Mouse (Mus musculus) layer of hippocampus, adult 2 months (tissue): ENCODE data around the gene Dio2. TPM values are rescaled to one million over a fixed set of nuclear protein-coding genes. Genes with fewer than 3 reads are reported as not detected.

Experiments used
- DNase-seq, 2 experiments: peaks; one replicate each; pipeline ENCODE4 v3.0.0; 2022; ENCODE audit warnings: low spot score in 2 of 2
- H3K27ac ChIP-seq: fragments of 200-600 bp; 2 replicates; pipeline ENCODE4 v1.8.1; 2022
- H3K4me3 ChIP-seq: fragments of 200-600 bp; 2 replicates; pipeline ENCODE4 v1.8.1; 2022; ENCODE audit warnings: mild to moderate bottlenecking
- CTCF ChIP-seq: fragments of 200-600 bp; conservative IDR thresholded peaks from 2 replicates; pipeline ENCODE4 v1.8.1; 2022; ENCODE audit warnings: antibody characterized with exemption, mild to moderate bottlenecking, moderate library complexity
- long read RNA-seq, 2 experiments: library from polyadenylated mRNA; stranded (forward); transcript quantifications; one replicate each; pipeline ENCODE4 v2.0.0; 2021; ENCODE audit warnings: borderline mapping rate in 2 of 2
- total RNA-seq, 2 experiments: library from RNA; stranded (reverse); gene quantifications; 2 replicates each; pipeline ENCODE4 v1.2.3; 2021

Gene Dio2
- 10 to 100 TPM; 44.7 to 45.7 TPM for total RNA-seq
- long read RNA-seq, experiment 1, full-length matches to known transcripts = 14 of 20 reads
- long read RNA-seq, experiment 1, partial matches to known transcripts = 0 of 20 reads
- long read RNA-seq, experiment 1, other reads (novel, unspliced or antisense) = 6 of 20 reads
- long read RNA-seq, experiment 2, full-length matches to known transcripts = 27 of 43 reads
- long read RNA-seq, experiment 2, partial matches to known transcripts = 0 of 43 reads
- long read RNA-seq, experiment 2, other reads (novel, unspliced or antisense) = 16 of 43 reads

DNA sequence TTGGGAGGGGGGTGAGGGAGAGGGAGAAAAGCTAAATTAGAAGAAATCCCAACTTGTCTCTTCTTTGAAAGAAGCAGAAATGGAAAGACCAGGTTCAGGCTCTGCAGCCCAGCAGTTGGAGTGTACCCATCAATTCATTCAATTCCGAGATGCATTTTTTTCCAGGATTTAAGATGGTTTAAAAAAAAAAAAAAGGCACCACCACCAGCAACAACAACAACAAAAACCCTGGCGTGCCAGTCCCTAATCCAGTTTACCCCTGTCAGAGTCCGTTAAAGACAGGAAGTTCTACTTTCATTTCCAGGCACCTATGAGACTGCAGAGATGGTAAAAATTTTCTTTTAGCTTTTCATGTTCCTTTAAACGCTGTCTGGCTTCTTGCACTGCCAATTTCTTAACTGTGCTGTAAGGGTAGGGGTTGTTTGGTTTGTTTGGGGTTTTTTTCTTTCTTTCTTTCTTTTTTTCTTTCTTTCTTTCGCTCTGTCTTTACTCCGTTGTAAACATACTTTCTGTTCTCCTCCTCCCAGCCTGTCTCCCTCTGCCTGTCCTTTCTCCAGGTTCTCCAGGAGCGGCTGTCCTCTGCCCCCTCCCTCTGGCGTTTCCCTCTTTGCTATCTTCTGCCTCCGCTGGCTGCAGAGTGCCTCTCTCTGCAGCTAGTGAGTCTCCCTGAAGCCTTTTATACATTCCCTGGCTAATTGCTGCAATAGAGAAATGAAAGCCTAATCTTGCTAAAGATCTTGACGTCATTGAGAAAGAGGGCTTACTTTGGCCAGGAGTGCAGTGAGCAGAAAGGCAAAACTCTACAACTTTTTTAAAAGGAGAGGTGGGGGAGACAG, at the start of gene Dio2:
TSS of gene Dio2 (minus strand) at position 51 of the 836 bp plus-strand sequence.
- peak within 1 kb of the TSS; percentile 85 for H3K27ac ChIP-seq
- peak in 1 of 2 experiments; percentile 14 for DNase-seq
- peak within 1 kb of the TSS; percentile 46 for H3K4me3 ChIP-seq
- peak; percentile 17; the same call in 1 of the 2 replicates for TF ChIP-seq CTCF

DNA sequence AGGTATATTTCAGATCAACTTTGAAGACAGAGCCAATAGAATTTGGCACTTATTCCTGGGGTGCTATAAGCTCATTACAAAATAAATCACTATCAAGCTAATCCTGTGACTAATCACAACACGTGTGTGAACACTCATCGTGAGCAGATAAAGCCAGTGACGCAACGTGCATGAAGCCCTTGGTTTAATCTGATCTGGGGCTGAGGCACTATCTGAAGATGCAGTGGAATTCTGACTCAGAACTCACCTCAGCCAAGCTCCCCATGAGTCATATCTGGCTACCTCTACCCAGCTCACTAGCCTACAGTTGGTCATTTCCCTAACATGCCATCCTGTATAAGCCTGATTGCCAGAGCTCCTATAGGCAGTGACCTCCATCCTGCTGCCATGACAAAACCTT, 43.2 kb upstream of the Dio2 start:
- no peak for TF ChIP-seq CTCF
- no peak overlapping the region for H3K27ac ChIP-seq
- DNase-seq = no peak
- H3K4me3 ChIP-seq = no peak overlapping the region

GRCm38 (mm10) chr12:90744752-90745151, 6.5 kb upstream of the Dio2 start:
- Histone ChIP-seq H3K27ac (no peak overlapping the region), H3K4me3 (no peak overlapping the region)
- TF ChIP-seq CTCF = no peak
- no peak for DNase-seq

DNA sequence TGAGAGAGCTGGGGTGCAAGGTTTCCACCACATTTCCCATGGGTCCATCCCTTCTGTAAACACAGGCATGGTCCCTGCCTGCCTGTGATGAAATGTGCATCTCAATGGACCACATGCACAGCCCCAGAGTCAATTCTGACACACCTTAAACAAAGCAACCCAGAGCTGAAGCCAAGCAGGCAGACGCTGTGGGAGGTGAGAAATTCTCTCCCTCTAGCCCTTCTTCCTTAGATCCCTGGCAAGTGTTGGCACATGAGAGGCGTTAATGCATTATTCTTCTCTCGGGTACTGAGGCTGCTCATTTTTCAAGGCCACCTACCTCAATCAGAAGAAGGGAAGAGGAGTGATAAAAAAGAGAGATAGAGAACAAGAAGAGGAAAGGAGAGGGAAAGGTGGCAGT, 5.4 kb upstream of the Dio2 start:
- H3K4me3 ChIP-seq = no peak overlapping the region
- H3K27ac ChIP-seq = no peak overlapping the region
- no peak for DNase-seq
- TF ChIP-seq CTCF = no peak

DNA sequence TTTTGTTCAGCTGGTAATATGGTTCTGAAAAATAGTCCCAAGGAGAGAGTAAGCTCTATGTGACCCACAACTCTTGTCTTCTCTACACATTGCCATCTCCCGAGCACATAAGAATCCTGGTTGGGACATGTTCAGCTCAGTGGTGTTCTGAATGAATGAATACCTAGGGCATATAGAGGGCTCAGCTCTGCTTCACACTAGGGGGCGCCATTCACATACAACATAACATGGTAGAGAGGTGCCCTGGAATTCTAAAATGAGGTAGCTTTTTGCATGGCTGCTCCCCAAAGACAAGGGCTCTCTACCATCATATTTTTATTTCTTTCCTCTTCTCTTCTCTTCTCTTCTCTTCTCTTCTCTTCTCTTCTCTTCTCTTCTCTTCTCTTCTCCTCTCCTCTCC, 2.2 kb upstream of the Dio2 start:
- peak; percentile 87 for TF ChIP-seq CTCF
- DNase-seq = peak; percentile 75 to 84

DNA sequence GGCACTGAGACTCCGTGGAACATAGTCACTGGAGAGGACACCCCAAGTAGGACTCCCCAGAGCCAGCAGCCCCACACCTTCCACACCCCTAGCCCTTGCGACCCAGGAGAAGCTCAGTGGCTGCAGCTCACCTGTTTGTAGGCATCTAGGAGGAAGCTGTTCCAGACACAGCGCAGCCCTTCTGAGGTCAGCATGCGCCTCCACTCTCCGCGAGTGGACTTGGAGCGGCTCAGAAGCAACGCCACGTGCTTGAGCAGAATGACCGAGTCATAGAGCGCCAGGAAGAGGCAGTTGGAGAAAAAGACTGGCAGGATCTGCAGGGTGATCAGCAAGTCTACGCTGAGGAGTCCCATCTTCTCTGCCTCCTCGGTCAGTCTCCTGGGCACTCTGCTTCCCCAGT, 306 bp downstream of the Dio2 start:
- TF ChIP-seq CTCF = no peak
- Histone ChIP-seq H3K27ac (peak overlapping the region; percentile 85), H3K4me3 (peak overlapping the region; percentile 46)
- DNase-seq = peak; percentile 14

More for the DNA sequence above, 2.2 kb upstream of the Dio2 start:
- Histone ChIP-seq H3K4me3 (no peak overlapping the region), H3K27ac (no peak overlapping the region)

GRCm38 (mm10) chr12:90735447-90735846, 2.8 kb downstream of the Dio2 start:
- H3K4me3 ChIP-seq = peak overlapping the region; percentile 46
- TF ChIP-seq CTCF = no peak
- peak overlapping the region; percentile 85 for H3K27ac ChIP-seq
- no peak for DNase-seq

DNA sequence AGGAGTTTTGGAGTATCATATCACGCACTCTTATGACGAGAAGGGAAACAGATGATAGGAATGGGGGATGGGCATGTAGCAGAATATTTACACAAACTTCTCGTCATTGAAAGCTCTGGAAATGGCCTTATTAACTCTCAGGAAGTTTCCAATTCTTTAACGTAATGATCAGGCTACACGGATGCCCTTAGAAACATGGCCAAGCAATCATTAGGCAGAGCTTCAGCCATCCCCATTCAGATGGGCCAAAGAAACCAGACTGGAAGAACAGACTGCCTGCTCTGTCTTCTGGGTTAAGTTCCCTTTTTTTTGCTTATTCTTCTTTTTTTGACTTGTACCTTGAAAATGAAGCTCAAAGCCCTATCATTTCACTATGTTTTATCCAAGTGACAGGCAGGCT, 3.7 kb downstream of the Dio2 start:
- Histone ChIP-seq H3K4me3 (peak overlapping the region; percentile 46), H3K27ac (peak overlapping the region; percentile 85)
- TF ChIP-seq CTCF = no peak
- DNase-seq = no peak

DNA sequence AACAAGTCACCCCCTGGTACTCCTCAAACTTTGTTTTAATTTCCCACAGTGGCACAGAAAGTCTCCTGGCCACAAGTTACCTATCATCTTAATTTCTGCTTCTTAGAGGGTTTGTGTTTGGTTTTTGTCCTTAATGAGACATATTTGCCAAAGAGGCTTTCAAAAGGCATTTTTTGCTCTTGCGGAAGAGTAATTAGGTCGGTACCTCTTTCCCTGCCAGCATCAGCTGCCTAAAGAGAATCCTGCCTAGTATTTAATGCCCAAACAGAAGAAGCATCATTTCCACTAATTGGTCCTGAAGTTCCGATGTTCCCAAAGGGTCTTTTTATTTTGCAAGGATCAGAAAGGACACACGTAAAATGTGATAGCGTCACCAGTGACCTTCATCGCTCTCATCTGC, 4.5 kb downstream of the Dio2 start:
- no peak for TF ChIP-seq CTCF
- peak in 1 of 2 experiments; percentile 11 for DNase-seq
- H3K27ac ChIP-seq = peak overlapping the region; percentile 85
- peak overlapping the region; percentile 46; the same call in 1 of the 2 replicates for H3K4me3 ChIP-seq

DNA sequence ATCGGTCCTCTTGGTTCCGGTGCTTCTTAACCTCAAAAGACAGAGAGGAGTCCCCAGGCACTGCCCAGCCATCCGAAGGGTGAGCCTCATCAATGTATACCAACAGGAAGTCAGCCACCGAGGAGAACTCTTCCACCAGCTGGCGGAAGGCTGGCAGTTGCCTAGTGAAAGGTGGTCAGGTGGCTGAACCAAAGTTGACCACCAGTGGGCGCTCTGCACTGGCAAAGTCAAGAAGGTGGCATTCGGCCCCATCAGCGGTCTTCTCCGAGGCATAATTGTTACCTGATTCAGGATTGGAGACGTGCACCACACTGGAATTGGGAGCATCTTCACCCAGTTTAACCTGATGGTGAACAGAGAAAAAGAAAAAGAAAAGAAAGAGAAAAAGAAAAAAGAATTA, 8.6 kb downstream of the Dio2 start:
- Histone ChIP-seq H3K4me3 (no peak overlapping the region), H3K27ac (no peak overlapping the region; the same call in 1 of the 2 replicates)
- DNase-seq = peak; percentile 7 to 45
- TF ChIP-seq CTCF = peak; percentile 83

GRCm38 (mm10) chr12:90725107-90725506, 13.1 kb downstream of the Dio2 start:
- TF ChIP-seq CTCF = no peak
- DNase-seq = no peak
- no peak overlapping the region for H3K4me3 ChIP-seq

DNA sequence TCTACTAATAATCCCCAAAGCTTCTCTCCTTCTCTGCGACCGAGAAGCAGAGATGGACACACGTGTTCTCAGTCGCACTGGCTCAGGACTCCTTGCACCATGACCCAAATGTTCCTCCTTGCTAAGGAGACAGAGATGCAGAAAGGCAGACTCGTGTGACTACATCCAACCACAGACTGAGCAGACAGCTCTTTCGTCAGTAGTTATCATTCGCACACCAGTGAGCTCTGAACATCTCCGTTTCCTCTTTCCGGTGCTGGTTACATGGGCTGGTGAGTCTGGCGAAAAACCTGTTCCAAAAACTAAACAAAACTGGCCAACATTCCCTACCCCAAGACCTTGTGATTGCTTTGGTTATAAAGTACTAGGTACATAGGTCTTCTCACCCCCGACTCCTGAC, 13.6 kb downstream of the Dio2 start:
- no peak overlapping the region for H3K4me3 ChIP-seq
- no peak for DNase-seq
- no peak overlapping the region for H3K27ac ChIP-seq
- TF ChIP-seq CTCF = no peak

More at GRCm38 (mm10) chr12:90725107-90725506, 13.1 kb downstream of the Dio2 start:
- no peak overlapping the region for H3K27ac ChIP-seq

- TF ChIP-seq CTCF = no peak
- H3K4me3 ChIP-seq = no peak overlapping the region
- no peak overlapping the region for H3K27ac ChIP-seq
- no peak for DNase-seq
These were observed 44.1 kb downstream of the Dio2 start for GRCm38 (mm10) chr12:90694135-90694534.
